Mouse (Mus musculus) Patski (cell line): ENCODE measurements around the gene Zfp335. TPM values are rescaled to one million over a fixed set of nuclear protein-coding genes. Genes with fewer than 3 reads are reported as not detected.
A peak's percentile ranks its signal among the peaks of the same experiment; 100 is the strongest.
"Not testable (repeated sequence)": the region's sequence is repeated elsewhere in the genome, so short reads cannot be mapped to it uniquely, and the experiment has no call there.

Experiments used
- ATAC-seq: fragments of 100-300 bp; one replicate; pipeline ENCODE4 v1.8.0; 2021
- CTCF ChIA-PET: fragments of 350-600 bp; sonication (Branson Sonifier 250); formaldehyde crosslinking; loops from one replicate; lab custom pipeline; 2022; ENCODE audit warnings: inconsistent platforms; lab: Charles Lee
- POLR2A ChIA-PET: fragments of 350-600 bp; sonication (Branson Sonifier 250); formaldehyde crosslinking; loops from one replicate; lab custom pipeline; 2022; ENCODE audit warnings: antibody characterized with exemption, inconsistent platforms; lab: Charles Lee
- DNase-seq: peaks from one replicate; pipeline ENCODE4 v3.0.0-alpha.2; 2011; ENCODE audit warnings: low read depth, low spot score
- H3K27me3 ChIP-seq: fragments of 371-371 bp; one replicate; pipeline ENCODE4 v1.5.1; 2021
- CTCF ChIP-seq: fragments of 100-300 bp; IDR thresholded peaks from one replicate; pipeline ENCODE4 v1.5.1; 2021
- in situ Hi-C: fragments of 300-500 bp; cut with MboI; formaldehyde crosslinking; loops from 3 replicates; pipeline ENCODE4 v1.11.1; 2018; ENCODE audit warnings: low pct_unique_long_range_greater_than_20kb, mixed read lengths
- polyA plus RNA-seq: library from polyadenylated mRNA; unstranded; gene quantifications from one replicate; pipeline ENCODE4 v1.2.3, GENCODE M21; 2021

Gene Zfp335
- polyA plus RNA-seq, 1 experiment from 2014 or later, result 19.0 TPM

DNA sequence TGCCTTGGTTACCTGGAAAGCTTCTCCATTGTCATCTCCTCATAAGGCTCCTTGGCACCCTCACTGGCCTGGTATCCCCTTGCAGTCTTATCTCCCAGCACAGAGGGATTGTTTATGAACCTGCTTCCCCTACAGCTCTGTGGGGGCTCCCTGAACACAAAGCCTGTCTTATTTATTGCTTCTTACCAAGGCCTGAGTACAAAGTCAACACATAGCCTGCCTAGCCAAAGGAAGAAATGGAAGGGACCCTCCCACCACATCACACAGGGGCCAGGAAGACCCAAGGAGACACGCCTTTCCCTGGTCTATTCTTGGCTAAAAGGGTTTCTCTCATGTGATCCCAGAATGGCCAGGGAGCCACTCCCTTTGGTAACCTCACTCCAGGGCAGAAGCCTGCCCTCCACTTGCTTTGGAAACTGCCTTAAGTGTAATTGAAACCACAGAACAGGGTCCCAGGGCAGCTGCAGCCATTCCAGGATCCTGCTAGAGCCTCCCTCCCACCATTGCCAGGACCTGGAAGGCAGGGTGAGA lies 37.3 kb downstream of the Zfp335 start:
- in situ Hi-C loops, result no loop called here

DNA sequence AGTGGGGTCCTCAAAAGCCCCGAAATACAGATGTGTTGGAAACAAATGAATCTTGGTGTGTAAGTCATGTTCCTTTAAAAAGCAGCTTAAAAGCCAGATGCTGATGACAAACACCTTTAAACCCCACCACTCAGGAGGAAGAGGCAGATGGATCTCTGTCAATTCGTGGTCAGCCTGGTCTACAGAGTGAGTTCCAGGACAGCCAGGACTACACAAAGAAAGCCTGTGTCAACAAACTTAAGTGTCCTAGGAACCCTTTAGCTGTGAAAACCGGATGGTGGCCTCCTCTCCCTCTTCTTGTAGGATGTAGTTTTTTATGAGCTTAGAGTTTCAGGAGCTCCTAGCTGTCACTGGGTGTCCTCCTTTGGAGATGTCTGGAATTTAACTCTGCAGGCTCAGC lies 37.9 kb downstream of the Zfp335 start:
- no peaks in the 10 kb centered on the region for H3K27me3 ChIP-seq
- TF ChIP-seq CTCF, result no peak
- POLR2A ChIA-PET, result interaction anchor here (2.8 kb wide), 1 partner anchor 9 kb away, joined by 7 read pairs; no protein-coding TSS in a partner anchor
- CTCF ChIA-PET, result interaction anchor here (1.4 kb wide), 1 partner anchor 80 kb away, joined by 3 read pairs; no protein-coding TSS in a partner anchor
- ATAC-seq (no peak), DNase-seq (no peak)
- in situ Hi-C loops, result no loop called here

More for the DNA sequence above, 37.3 kb downstream of the Zfp335 start:
- ChIA-PET POLR2A (interaction anchor here (2.8 kb wide), 1 partner anchor 10 kb away, joined by 7 read pairs; no protein-coding TSS in a partner anchor), CTCF (interaction anchor here (1.1 to 1.4 kb wide), 3 partner anchors 8 to 81 kb away, joined by 3 to 4 read pairs (median 3); no protein-coding TSS in a partner anchor)
- ATAC-seq (no peak), DNase-seq (no peak)
- no peak for TF ChIP-seq CTCF
- H3K27me3 ChIP-seq, result no peaks in the 10 kb centered on the region

DNA sequence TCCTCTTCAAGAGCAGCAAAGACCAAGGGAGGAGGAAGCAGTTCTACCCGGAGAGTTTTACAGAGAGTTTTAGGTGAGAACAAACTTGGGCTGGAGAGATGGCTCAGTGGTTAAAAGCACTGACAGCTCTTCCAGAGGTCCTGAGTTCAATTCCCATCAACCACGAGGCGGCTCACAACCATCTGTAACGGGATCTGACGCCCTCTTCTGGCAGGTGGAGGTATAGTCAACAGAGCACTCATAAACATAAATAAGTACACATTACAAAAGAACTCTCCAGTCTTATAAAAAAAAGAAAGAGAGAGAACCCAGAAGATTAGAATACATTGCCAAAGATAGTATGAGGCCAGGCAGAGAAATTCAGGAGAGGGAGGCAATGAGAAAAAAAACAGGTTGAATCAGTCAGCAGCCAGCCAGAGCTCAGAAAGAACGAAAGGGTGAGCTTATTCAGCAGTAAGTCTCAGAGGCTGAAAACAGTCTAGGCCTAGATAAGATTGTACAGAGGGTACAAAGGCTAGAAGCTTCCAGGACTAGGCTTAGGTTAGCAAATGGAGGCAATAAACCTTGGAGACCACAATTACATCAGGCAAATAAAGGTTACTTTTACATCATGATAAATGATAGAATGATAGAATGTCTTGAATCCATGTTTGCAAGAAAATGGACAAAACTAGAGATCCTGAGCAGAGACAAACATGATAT lies 39.8 kb downstream of the Zfp335 start:
- CTCF ChIA-PET, result no interaction called here
- POLR2A ChIA-PET, result no interaction called here
- TF ChIP-seq CTCF, result peak; percentile 47
- H3K27me3 ChIP-seq, result no peaks in the 10 kb centered on the region
- in situ Hi-C loops, result no loop called here
- DNase-seq (no peak), ATAC-seq (no peak)

DNA sequence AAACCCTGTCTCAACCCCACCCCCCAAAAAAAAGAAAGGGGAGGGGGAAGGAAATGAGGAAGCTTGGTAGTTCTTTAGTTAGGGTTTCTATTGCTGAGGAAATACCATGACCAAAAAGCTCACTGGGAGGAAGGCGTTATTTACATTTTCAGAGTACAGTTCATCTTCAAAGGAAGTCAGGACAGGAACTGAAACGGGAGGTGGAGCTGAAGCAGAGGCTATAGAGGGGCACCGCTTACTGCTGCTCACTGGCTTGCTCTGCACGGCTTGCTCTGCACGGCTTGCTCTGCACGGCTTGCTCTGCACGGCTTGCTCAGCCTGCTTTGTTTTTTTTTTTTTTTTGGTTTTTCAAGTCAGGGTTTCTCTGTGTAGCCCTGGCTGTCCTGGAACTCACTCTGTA lies 43.1 kb downstream of the Zfp335 start:
- TF ChIP-seq CTCF, result no peak
- in situ Hi-C loops, result no loop called here
- DNase-seq, result no peak
- no peak for ATAC-seq
- ChIA-PET CTCF (interaction anchor here (1.5 to 2.3 kb wide), 4 partner anchors 8 to 45 kb away, joined by 3 to 8 read pairs (median 4); partner anchors contain the start of genes Ctsa and Neurl2), POLR2A (interaction anchor here (0.6 to 1.9 kb wide), 3 partner anchors 9 to 34 kb away, joined by 3 to 4 read pairs (median 3); no protein-coding TSS in a partner anchor)
- H3K27me3 ChIP-seq, result no peaks in the 10 kb centered on the region

DNA sequence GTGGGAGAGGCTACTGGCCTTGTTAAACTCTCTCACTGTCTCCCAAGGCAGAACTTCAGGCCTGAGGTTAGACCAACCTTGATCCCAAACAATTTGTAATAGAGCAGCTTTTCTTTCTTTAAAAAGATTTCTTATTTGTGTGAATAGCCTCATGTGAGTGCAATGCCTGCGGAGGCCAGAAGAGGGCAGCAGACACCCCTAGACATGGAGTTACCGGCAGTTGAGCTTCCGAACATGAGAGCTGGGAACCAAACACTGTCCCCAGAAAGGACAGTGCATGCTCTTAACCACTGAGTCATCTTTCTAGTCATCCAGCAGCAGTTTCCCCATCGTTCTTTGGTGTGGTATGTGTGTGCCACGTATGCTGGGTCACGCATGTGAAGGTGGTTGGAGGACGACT lies 44.0 kb downstream of the Zfp335 start:
- H3K27me3 ChIP-seq, result no peaks in the 10 kb centered on the region
- ChIA-PET CTCF (interaction anchor here (1.0 to 2.3 kb wide), 10 partner anchors 9 to 84 kb away, joined by 3 to 8 read pairs (median 4); partner anchors contain the start of genes Ctsa, Neurl2 and Pcif1), POLR2A (interaction anchor here (1.1 to 1.9 kb wide), 2 partner anchors 9 to 33 kb away, joined by 3 to 4 read pairs; no protein-coding TSS in a partner anchor)
- ATAC-seq (peak; percentile 19), DNase-seq (no peak)
- in situ Hi-C loops, result no loop called here
- peak; percentile 88 for TF ChIP-seq CTCF

DNA sequence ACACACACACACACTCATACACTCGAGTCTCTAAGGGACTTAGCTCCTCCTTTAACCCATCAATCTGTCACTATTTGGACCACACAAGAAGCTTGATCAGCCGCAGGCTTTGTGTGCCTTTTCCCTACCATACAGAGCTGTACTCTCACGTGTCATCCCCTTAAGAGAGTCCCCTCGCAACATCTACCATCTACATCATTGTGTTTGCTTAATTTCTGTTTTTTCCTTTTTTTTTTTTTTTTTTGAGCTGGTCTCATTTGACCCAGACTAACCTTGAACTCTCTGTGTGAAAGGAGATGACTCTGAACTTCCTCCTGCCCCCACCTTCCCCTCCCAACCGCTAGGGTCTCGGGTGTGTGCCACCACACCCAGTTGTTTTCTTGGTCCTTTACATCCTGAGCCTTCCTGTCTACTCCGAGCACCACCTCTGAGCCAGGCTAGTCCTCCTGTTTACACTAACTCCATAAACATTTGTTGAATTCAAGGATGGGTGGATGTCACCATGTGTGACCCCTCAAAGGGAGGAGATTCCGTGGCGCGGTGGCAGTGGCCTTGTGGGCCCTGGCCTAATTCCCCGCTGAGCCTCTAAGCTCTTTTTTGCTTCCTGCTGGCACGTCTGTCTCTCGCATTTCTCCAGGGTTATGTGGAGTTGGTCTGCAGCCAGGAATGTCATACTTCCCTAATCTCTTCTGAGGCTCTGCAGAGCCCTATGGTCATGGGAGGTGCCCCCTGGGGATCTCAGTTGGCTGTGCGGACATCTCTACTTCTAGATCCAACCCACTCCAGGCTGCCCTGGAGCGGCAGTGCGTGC lies 44.6 kb downstream of the Zfp335 start:
- ChIA-PET CTCF (interaction anchor here (0.9 to 2.3 kb wide), 12 partner anchors 8 to 85 kb away, joined by 3 to 8 read pairs (median 4); partner anchors contain the start of genes Ctsa, Neurl2 and Pcif1), POLR2A (interaction anchor here (0.6 to 1.9 kb wide), 6 partner anchors 10 to 98 kb away, joined by 3 to 8 read pairs (median 4); no protein-coding TSS in a partner anchor)
- ATAC-seq, result peak; percentile 89
- no peak for TF ChIP-seq CTCF
- no peaks in the 10 kb centered on the region for H3K27me3 ChIP-seq
- DNase-seq, result peak; percentile 95
- in situ Hi-C loops, result no loop called here

DNA sequence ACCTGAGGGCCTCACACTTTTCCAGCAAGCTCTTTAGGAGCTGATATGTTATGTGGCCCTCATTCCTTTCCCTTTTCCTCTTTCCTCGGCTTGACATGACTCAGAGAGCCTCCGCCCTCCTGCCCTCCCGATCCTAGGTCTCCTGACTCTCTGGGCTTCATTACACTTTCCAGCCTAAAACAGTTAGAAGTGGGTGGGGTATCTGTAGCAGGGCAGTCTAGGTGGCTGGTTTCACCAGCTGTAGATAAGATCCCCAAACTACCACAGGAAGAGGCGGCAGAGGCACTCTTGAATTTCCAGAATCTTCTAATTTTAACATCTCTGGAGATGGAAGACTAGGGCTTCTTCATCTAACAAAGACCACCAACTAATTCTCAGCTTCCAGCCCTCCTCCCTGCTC lies 47.0 kb downstream of the Zfp335 start:
- DNase-seq (no peak), ATAC-seq (no peak)
- TF ChIP-seq CTCF, result no peak
- in situ Hi-C loops, result no loop called here
- ChIA-PET CTCF (interaction anchor here (1.1 kb wide), 1 partner anchor 22 kb away, joined by 3 read pairs; no protein-coding TSS in a partner anchor), POLR2A (interaction anchor here (2.0 kb wide), 1 partner anchor 10 kb away, joined by 7 read pairs; no protein-coding TSS in a partner anchor)
- no peaks in the 10 kb centered on the region for H3K27me3 ChIP-seq

DNA sequence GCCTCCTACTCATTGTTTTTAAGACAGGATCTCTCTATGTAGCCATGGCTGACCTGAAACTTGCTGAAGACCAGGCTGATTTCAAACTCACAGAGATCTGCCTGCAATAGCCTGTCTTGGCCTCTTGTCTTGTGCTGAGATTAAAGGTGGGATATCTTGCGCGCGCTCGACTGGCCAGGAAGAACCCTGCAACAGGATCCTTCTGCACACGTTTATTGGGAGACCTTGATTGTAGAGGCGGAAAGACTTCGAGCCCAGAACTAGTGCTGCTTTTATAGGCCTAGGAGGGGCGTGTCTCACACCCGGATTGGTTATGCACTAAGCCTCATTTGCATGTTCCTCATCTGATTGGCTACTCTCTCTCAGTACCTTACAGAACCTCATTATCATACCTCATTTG lies 48.1 kb downstream of the Zfp335 start:
- CTCF ChIA-PET, DNase-seq, H3K27me3 ChIP-seq, ATAC-seq, in situ Hi-C loops: not testable (repeated sequence)
- POLR2A ChIA-PET, result interaction anchor here (2.0 kb wide), 1 partner anchor 12 kb away, joined by 7 read pairs; no protein-coding TSS in a partner anchor

DNA sequence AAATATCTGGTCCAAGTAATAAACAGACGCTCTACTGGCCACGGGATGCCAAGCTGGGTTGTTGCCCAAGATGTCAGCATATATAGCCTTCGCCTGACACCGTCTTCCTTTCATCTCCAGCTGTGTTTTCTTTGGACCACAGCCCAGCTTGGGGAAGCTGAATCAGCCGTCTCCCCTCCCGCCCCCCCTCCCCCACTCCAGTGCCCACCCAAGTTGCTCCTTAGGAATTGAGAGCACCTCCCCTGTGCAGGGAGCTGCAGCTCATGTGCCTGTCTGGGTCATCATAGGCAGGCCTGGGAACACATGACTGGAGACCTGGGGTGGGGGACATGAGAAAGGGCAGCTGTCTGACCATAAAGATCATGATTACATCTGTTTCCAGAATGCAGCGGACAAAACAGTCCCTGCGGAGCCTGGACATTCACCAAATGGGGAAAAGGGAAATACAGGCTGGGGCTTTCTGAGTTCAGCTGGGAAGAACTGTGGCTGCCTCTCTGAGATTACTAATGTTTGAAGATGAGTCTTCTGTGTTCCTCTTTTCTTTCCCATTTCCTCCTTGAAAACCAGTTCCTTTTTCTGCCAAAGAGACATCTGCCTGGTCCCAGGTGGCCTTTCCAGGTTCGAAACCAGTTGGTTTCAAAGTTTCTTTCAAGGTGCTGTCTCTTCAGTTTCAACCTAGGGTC lies 49.2 kb downstream of the Zfp335 start:
- in situ Hi-C loops, result no loop called here
- no peak for TF ChIP-seq CTCF
- H3K27me3 ChIP-seq, result no peaks in the 10 kb centered on the region
- CTCF ChIA-PET, result interaction anchor here (0.7 to 1.3 kb wide), 2 partner anchors 14 to 67 kb away, joined by 3 to 4 read pairs; no protein-coding TSS in a partner anchor
- DNase-seq (peak; percentile 88), ATAC-seq (peak; percentile 61)
- POLR2A ChIA-PET, result no interaction called here
